Mouse (Mus musculus) E14TG2a.4 (cell line): ENCODE results near the gene Wnt10a.

Source experiments
- H3K27me3 ChIP-seq: 2 replicates; pipeline ENCODE4 v1.6.1; 2014; ENCODE audit warnings: low read length, control low read depth; ENCODE audit not compliant: insufficient read depth
- H3K36me3 ChIP-seq: 2 replicates; pipeline ENCODE4 v1.6.1; 2014; ENCODE audit warnings: low read length, control low read depth; ENCODE audit not compliant: insufficient read depth
- H3K4me1 ChIP-seq: replicated peaks from 2 replicates; pipeline ENCODE4 v1.6.1; 2014; ENCODE audit warnings: low read depth, low read length, control low read depth
- H3K4me3 ChIP-seq: replicated peaks from 2 replicates; pipeline ENCODE4 v1.5.1; 2014; ENCODE audit warnings: mild to moderate bottlenecking, low read length
- H3K9me3 ChIP-seq: 2 replicates; pipeline ENCODE4 v1.6.1; 2014; ENCODE audit warnings: low read length, control low read depth
- CTCF ChIP-seq: conservative IDR thresholded peaks from 2 replicates; pipeline ENCODE4 v1.5.1; 2014; ENCODE audit warnings: low read length
- NANOG ChIP-seq: IDR thresholded peaks from 2 replicates; pipeline ENCODE4 v1.6.1; 2014; ENCODE audit warnings: borderline replicate concordance, low read length, mixed read lengths
- POU5F1 ChIP-seq: IDR thresholded peaks from 2 replicates; pipeline ENCODE4 v1.6.1; 2014; ENCODE audit warnings: low read length, borderline replicate concordance

The Wnt10a gene

GRCm38 (mm10) chr1:74850251-74850650 lies 58.9 kb downstream of the Wnt10a start:
- TF ChIP-seq POU5F1, result no peak
- no peak for TF ChIP-seq CTCF
- no peak for TF ChIP-seq NANOG
- Histone ChIP-seq H3K4me3 (no peak overlapping the region), H3K4me1 (peaks cover 49% of the 10 kb centered on the region), H3K36me3 (no peaks in the 10 kb centered on the region), H3K9me3 (no peaks in the 10 kb centered on the region), H3K27me3 (peaks cover 48% of the 10 kb centered on the region)

- TF ChIP-seq POU5F1 (0 out of 2 replicates have a peak, but pooled peaks have one; percentile 43), CTCF (no peak), NANOG (no peak)
- Histone ChIP-seq H3K9me3 (no peaks in the 10 kb centered on the region), H3K36me3 (no peaks in the 10 kb centered on the region), H3K4me3 (peak overlapping the region; percentile 33), H3K27me3 (peaks cover 55% of the 10 kb centered on the region), H3K4me1 (peaks cover 55% of the 10 kb centered on the region)
Observed at GRCm38 (mm10) chr1:74851001-74851775, 59.9 kb downstream of the Wnt10a start.
